Mouse (Mus musculus) small intestine, adult 2 months (tissue): ENCODE results near the gene Olfr12. TPM values are rescaled to one million over a fixed set of nuclear protein-coding genes. Genes with fewer than 3 reads are reported as not detected.

Experiments used
- H3K27ac ChIP-seq: fragments of 200-500 bp; 2 replicates; pipeline ENCODE4 v1.5.1; 2012; ENCODE audit warnings: low read depth, low read length, control low read depth, inconsistent platforms; ENCODE audit not compliant: insufficient read depth
- H3K27me3 ChIP-seq: fragments of 200-500 bp; 2 replicates; pipeline ENCODE4 v1.6.1; 2012; ENCODE audit warnings: mild to moderate bottlenecking, moderate library complexity, low read length, inconsistent platforms; ENCODE audit not compliant: control insufficient read depth, insufficient read depth
- H3K36me3 ChIP-seq: fragments of 200-500 bp; 2 replicates; pipeline ENCODE4 v1.6.1; 2012; ENCODE audit warnings: mild to moderate bottlenecking, low read length, control low read depth, inconsistent platforms; ENCODE audit not compliant: control insufficient read depth, insufficient read depth
- H3K4me1 ChIP-seq: fragments of 200-500 bp; 2 replicates; pipeline ENCODE4 v1.6.1; 2012; ENCODE audit warnings: low read length, inconsistent platforms, mixed read lengths; ENCODE audit not compliant: control insufficient read depth, insufficient read depth, insufficient read length
- H3K4me3 ChIP-seq: fragments of 200-500 bp; 2 replicates; pipeline ENCODE4 v1.5.1; 2012; ENCODE audit warnings: low read depth, mild to moderate bottlenecking, control low read depth, inconsistent platforms, low read length, moderate library complexity
- CTCF ChIP-seq: fragments of 200-500 bp; IDR thresholded peaks from 2 replicates; pipeline ENCODE4 v1.5.1; 2012; ENCODE audit warnings: low read depth, mild to moderate bottlenecking, control low read depth, inconsistent platforms, low read length, moderate library complexity, mixed read lengths; ENCODE audit not compliant: insufficient replicate concordance, insufficient read length; ENCODE audit errors: extremely low read depth
- POLR2A ChIP-seq: fragments of 200-500 bp; IDR thresholded peaks from 2 replicates; pipeline ENCODE4 v1.6.1; 2012; ENCODE audit warnings: low read depth, mild to moderate bottlenecking, control low read depth, inconsistent platforms, low read length, moderate library complexity
- WGBS: fragments of 180-500 bp; shearing (Covaris S2); methylation state at CpG from one replicate; pipeline ENCODE4 v1.1.7; 2018; 5-methylcytosine and 5-hydroxymethylcytosine counted together
- polyA plus RNA-seq: library from polyadenylated mRNA; depleted of rRNA; stranded (reverse); fragments of >200 nt; gene quantifications from 2 replicates; pipeline ENCODE4 v1.2.3, GENCODE M21; 2012

Gene Olfr12
- polyA plus RNA-seq, 1 experiment = not detected

DNA sequence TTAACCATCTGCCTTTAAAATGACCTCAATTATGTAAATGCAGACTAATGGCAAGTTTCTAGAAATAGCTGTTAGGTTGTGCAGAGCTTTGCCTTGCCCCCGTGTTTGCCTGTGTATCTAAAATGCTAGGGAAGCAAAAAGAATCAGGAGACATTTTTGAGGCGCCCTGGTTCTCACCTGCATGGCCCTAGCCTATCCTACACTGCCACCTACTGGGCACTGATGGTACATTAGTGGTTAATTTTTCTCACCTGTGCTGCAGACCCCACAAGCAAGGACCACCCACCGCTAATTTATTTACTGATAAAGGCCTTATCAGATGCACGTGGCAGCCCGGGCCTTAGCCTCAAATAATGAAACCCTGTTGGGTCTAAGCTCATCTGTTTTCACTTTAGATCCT, 6.6 kb upstream of the Olfr12 start:
- TF ChIP-seq CTCF (peak; percentile 85; the same call in 1 of the 2 replicates), POLR2A (no peak)
- Histone ChIP-seq H3K36me3 (no peaks in the 10 kb centered on the region), H3K4me1 (no peaks in the 10 kb centered on the region), H3K4me3 (no peak overlapping the region), H3K27me3 (no peaks in the 10 kb centered on the region), H3K27ac (no peak overlapping the region)
- WGBS = 2% methylated on average over 5 of the region's 5 CpGs

DNA sequence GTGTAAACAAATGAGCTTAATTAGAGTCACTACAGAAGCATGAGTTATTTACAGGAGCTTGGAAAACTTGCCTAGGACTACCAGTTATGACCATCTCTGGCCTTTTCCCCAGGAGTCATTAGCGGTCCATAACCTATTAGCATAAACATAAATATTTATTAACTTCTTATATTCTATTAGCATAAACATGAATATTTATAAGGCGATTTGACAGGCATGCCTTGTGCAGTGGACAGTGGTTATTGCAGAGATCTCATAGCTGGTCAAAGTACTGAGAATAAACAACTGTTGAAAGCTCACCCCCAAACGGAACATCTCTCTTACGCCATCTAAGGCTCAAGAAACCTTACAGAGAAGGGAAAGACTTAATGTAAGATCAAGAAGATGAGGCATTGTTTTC, 4.4 kb upstream of the Olfr12 start:
- 46% methylated on average over 4 of the region's 4 CpGs for WGBS
- Histone ChIP-seq H3K4me3 (no peak overlapping the region), H3K27ac (no peak overlapping the region), H3K36me3 (no peaks in the 10 kb centered on the region), H3K27me3 (no peaks in the 10 kb centered on the region), H3K4me1 (no peaks in the 10 kb centered on the region)
- TF ChIP-seq POLR2A = no peak
- no peak for TF ChIP-seq CTCF

- TF ChIP-seq POLR2A (no peak), CTCF (no peak)
- Histone ChIP-seq H3K36me3 (no peaks in the 10 kb centered on the region), H3K27ac (no peak overlapping the region), H3K4me1 (no peaks in the 10 kb centered on the region), H3K27me3 (no peaks in the 10 kb centered on the region), H3K4me3 (no peak overlapping the region)
- 3% methylated on average over 1 of the region's 1 CpGs for WGBS
These were observed 3.1 kb upstream of the Olfr12 start for GRCm38 (mm10) chr1:92614516-92614915.

DNA sequence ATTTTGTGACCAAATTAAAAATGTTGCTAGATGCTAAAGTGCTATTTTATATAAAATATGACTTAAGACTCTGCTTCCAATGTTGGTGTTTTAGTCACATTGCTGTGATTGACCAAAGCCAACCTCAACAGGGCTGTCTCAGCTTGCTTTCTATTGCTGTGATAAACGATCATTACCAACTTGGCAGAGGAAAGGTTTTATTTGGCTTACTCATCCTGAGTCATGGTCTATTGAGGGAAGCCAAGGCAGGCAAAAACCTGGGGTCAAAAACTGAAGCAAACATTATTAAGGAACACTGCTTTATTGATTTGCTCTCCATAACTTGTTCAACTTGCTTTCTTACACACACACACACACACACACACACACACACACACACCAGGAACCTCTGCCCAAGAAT, 1.5 kb upstream of the Olfr12 start:
- Histone ChIP-seq H3K27ac (no peak overlapping the region), H3K4me3 (no peak overlapping the region), H3K4me1 (no peaks in the 10 kb centered on the region), H3K36me3 (no peaks in the 10 kb centered on the region), H3K27me3 (no peaks in the 10 kb centered on the region)
- 34% methylated on average over 1 of the region's 1 CpGs for WGBS
- TF ChIP-seq CTCF (no peak), POLR2A (no peak)

GRCm38 (mm10) chr1:92618360-92618759, 772 bp downstream of the Olfr12 start:
- Histone ChIP-seq H3K4me1 (no peaks in the 10 kb centered on the region), H3K27me3 (no peaks in the 10 kb centered on the region)
- TF ChIP-seq POLR2A (no peak), CTCF (no peak)

GRCm38 (mm10) chr1:92628227-92628626, 10.6 kb downstream of the Olfr12 start:
- TF ChIP-seq CTCF (no peak), POLR2A (no peak)
- no peaks in the 10 kb centered on the region for H3K36me3 ChIP-seq
- H3K4me3 ChIP-seq = no peak overlapping the region
- no peaks in the 10 kb centered on the region for H3K4me1 ChIP-seq
- H3K27ac ChIP-seq = no peak overlapping the region
- WGBS = 66% methylated on average over 4 of the region's 4 CpGs
- H3K27me3 ChIP-seq = no peaks in the 10 kb centered on the region; the same call in 1 of the 2 replicates

More at GRCm38 (mm10) chr1:92618360-92618759, 772 bp downstream of the Olfr12 start:
- Histone ChIP-seq H3K27ac (no peak overlapping the region), H3K4me3 (no peak overlapping the region), H3K36me3 (no peaks in the 10 kb centered on the region)
- 40% methylated on average over 4 of the region's 4 CpGs for WGBS

- Histone ChIP-seq H3K27me3 (no peaks in the 10 kb centered on the region), H3K27ac (no peak overlapping the region), H3K36me3 (peaks cover 9% of the 10 kb centered on the region; the same call in 1 of the 2 replicates), H3K4me3 (no peak overlapping the region), H3K4me1 (no peaks in the 10 kb centered on the region)
- TF ChIP-seq POLR2A (no peak), CTCF (no peak)
- 77% methylated on average over 5 of the region's 5 CpGs for WGBS
These were observed 14.6 kb downstream of the Olfr12 start for GRCm38 (mm10) chr1:92632196-92632595.

- Histone ChIP-seq H3K4me1 (no peaks in the 10 kb centered on the region), H3K27me3 (no peaks in the 10 kb centered on the region), H3K36me3 (peaks cover 12% of the 10 kb centered on the region; the same call in 1 of the 2 replicates), H3K27ac (no peak overlapping the region), H3K4me3 (no peak overlapping the region)
- 57% methylated on average over 6 of the region's 6 CpGs for WGBS
- TF ChIP-seq CTCF (no peak), POLR2A (no peak)
These were observed 15.4 kb downstream of the Olfr12 start for GRCm38 (mm10) chr1:92632948-92633347.
